Mouse (Mus musculus): ENCODE results near the gene Gm37240.

DNA sequence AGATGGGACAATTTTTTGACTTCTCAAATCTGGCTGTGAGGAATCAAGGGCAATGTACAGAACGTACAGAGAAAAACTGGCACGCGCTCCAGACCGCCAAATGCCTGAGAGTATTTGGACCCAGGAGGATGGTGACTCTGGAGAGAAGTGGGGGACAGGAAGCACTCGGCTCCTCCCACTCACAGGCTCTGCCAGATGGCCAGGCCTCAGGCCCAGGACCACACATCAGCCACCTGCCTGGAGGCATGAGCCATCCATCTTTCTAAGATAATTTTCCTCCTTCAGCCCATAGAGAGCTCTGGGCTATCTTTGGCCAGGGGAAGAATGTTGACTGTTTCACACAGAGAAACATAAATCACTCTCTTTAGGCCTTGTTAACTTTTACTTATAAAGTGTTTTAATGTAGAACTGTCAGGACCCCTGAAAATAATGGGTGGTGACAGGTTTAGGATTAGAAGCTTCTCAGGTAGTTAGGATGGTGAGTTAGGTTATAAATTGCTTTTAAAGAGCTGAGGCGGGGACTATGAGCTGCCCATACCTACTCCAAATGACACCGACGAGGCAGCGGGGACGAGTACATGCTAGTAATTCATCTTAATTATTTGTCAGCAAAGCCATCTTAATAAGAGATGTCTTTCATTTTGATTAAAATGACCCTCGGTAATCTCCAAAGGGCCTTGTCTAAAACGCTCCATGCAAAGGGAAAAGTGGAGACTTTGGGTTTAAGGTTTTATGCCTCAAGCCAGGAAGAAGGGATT, 546.0 kb downstream of the Gm37240 start:
- TF ChIP-seq CTCF (IDR thresholded peaks at IDR 0.05; ENCODE audit: borderline replicate concordance, insufficient read depth, low read length) (no peak), POLR2A (IDR thresholded peaks at IDR 0.05; ENCODE audit: low read depth, low read length) (no peak)
